Mouse (Mus musculus) adipocyte (in vitro differentiated cells): Measurements from ENCODE around the gene Kalrn.

Experiments
- DNase-seq: peaks from one replicate; pipeline ENCODE4 v3.0.0-alpha.2; 2016; ENCODE audit warnings: low spot score

The Kalrn gene

GRCm38 (mm10) chr16:34502110-34502509 lies 71.2 kb downstream of the Kalrn start:
- DNase-seq = no peak

- no peak for DNase-seq
These were observed 78.6 kb downstream of the Kalrn start for GRCm38 (mm10) chr16:34494741-34495140.

- peak; percentile 58 for DNase-seq
These were observed 79.4 kb downstream of the Kalrn start for GRCm38 (mm10) chr16:34493914-34494313.

GRCm38 (mm10) chr16:34491225-34491624 lies 82.1 kb downstream of the Kalrn start:
- no peak for DNase-seq

- DNase-seq = no peak
These were observed 82.8 kb downstream of the Kalrn start for GRCm38 (mm10) chr16:34490506-34490905.

- no peak for DNase-seq
These were observed 83.5 kb downstream of the Kalrn start for GRCm38 (mm10) chr16:34489805-34490325.

- no peak for DNase-seq
These were observed 85.5 kb downstream of the Kalrn start for GRCm38 (mm10) chr16:34487823-34488222.

GRCm38 (mm10) chr16:34487268-34487667 lies 86.1 kb downstream of the Kalrn start:
- DNase-seq = no peak

GRCm38 (mm10) chr16:34485483-34485882 lies 87.8 kb downstream of the Kalrn start:
- no peak for DNase-seq

GRCm38 (mm10) chr16:34484921-34485320 lies 88.4 kb downstream of the Kalrn start:
- DNase-seq = no peak

GRCm38 (mm10) chr16:34484213-34484612 lies 89.1 kb downstream of the Kalrn start:
- DNase-seq = no peak

- no peak for DNase-seq
These were observed 89.6 kb downstream of the Kalrn start for GRCm38 (mm10) chr16:34483716-34484115.

GRCm38 (mm10) chr16:34474741-34475140 lies 98.6 kb downstream of the Kalrn start:
- DNase-seq = no peak

GRCm38 (mm10) chr16:34473891-34474290 lies 99.4 kb downstream of the Kalrn start:
- no peak for DNase-seq

GRCm38 (mm10) chr16:34471441-34471840 lies 101.9 kb downstream of the Kalrn start:
- no peak for DNase-seq

- no peak for DNase-seq
These were observed 103.0 kb downstream of the Kalrn start for GRCm38 (mm10) chr16:34470343-34470742.

- no peak for DNase-seq
These were observed 104.0 kb downstream of the Kalrn start for GRCm38 (mm10) chr16:34469277-34469868.

GRCm38 (mm10) chr16:34466649-34467048 lies 106.7 kb downstream of the Kalrn start:
- DNase-seq = no peak

- peak; percentile 16 for DNase-seq
These were observed 117.0 kb downstream of the Kalrn start for GRCm38 (mm10) chr16:34456314-34456713.

GRCm38 (mm10) chr16:34445666-34446065 lies 127.7 kb downstream of the Kalrn start:
- no peak for DNase-seq

- DNase-seq = peak; percentile 31
These were observed 131.6 kb downstream of the Kalrn start for GRCm38 (mm10) chr16:34441704-34442103.

- peak; percentile 91 for DNase-seq
These were observed 132.3 kb downstream of the Kalrn start for GRCm38 (mm10) chr16:34440994-34441414.

GRCm38 (mm10) chr16:34440019-34440615 lies 133.2 kb downstream of the Kalrn start:
- DNase-seq = peak; percentile 25

GRCm38 (mm10) chr16:34430131-34430530 lies 143.2 kb downstream of the Kalrn start:
- DNase-seq = no peak
